In genomic region chr5:33934877-33935276, GRCm38 (mm10) we compare ENCODE assay signal across 8 mouse cellular contexts. TPM values are rescaled to one million over a fixed set of nuclear protein-coding genes. Genes with fewer than 3 reads are reported as not detected.
DNase-seq lines count a peak whose midpoint lies in the region; ATAC-seq and TF ChIP-seq lines count a peak whose summit lies in the region.

No protein-coding gene starts in this region.

- DNase-seq in heart, postnatal 0 days (ENCODE audit: low spot score) = no peak
- no peak for DNase-seq in heart, adult 18-20 months
- DNase-seq in adrenal gland, postnatal 10 days = no peak
- DNase-seq in left cerebral cortex, postnatal 36 days (ENCODE audit: low spot score in 2 of 2) = no peak
- no peak for DNase-seq in cerebellum, adult 8-10 months

- peak overlapping the region; percentile 94; the same call in 1 of the 2 replicates for H3K9ac ChIP-seq in heart, postnatal 0 days (replicated peaks; ENCODE audit: low read depth, low read length)
- no peak overlapping the region for H3K9ac ChIP-seq in hindbrain, embryonic 15.5 days
- no peak overlapping the region for H3K9ac ChIP-seq in midbrain, embryonic 12.5 days (replicated peaks)

- no peak overlapping the region for H3K27ac ChIP-seq in heart, postnatal 0 days (ENCODE audit: low read depth)
- H3K27ac ChIP-seq in bone marrow macrophage, adult 2 months (ENCODE audit: insufficient read depth, low read depth, low read length) = no peak overlapping the region
- H3K27ac ChIP-seq in hindbrain, embryonic 15.5 days (replicated peaks) = no peak overlapping the region
- H3K27ac ChIP-seq in midbrain, embryonic 12.5 days (replicated peaks) = no peak overlapping the region

- ATAC-seq in heart, postnatal 0 days (ENCODE audit: insufficient read depth, low read depth) = no peak
- ATAC-seq in hindbrain, embryonic 15.5 days (ENCODE audit: low FRiP score, low read depth) = no peak
- no peak for ATAC-seq in midbrain, embryonic 12.5 days (ENCODE audit: low FRiP score, low read depth)

- H3K4me2 ChIP-seq in heart, postnatal 0 days (ENCODE audit: low read depth, low read length) = peak overlapping the region; percentile 79
- peak overlapping the region; percentile 63 for H3K4me2 ChIP-seq in hindbrain, embryonic 15.5 days
- peak overlapping the region; percentile 54 for H3K4me2 ChIP-seq in midbrain, embryonic 12.5 days (replicated peaks)

- TF ChIP-seq EP300 in heart, postnatal 0 days (IDR thresholded peaks at IDR 0.05; ENCODE audit: low read depth) = no peak

- 0 out of 2 replicates have a peak, but pooled peaks cover 1% of the 10 kb centered on the region for H3K9me3 ChIP-seq in heart, postnatal 0 days (replicated peaks; ENCODE audit: control insufficient read depth, low read length)
- H3K9me3 ChIP-seq in hindbrain, embryonic 15.5 days = no peaks in the 10 kb centered on the region
- 0 out of 2 replicates have a peak, but pooled peaks cover 3% of the 10 kb centered on the region for H3K9me3 ChIP-seq in midbrain, embryonic 12.5 days

- no peak for TF ChIP-seq CTCF in heart, postnatal 0 days (IDR thresholded peaks at IDR 0.05; ENCODE audit: low read depth)
- no peak for TF ChIP-seq CTCF in bone marrow macrophage, adult 2 months (IDR thresholded peaks at IDR 0.05; ENCODE audit: low read depth, low read length)

- 61% methylated on average over 7 of the region's 7 CpGs for WGBS in heart, postnatal 0 days
- 76% methylated on average over 7 of the region's 7 CpGs for WGBS in hindbrain, embryonic 15.5 days
- WGBS in midbrain, embryonic 12.5 days = 87% methylated on average over 7 of the region's 7 CpGs

- H3K36me3 ChIP-seq in heart, postnatal 0 days (replicated peaks; ENCODE audit: control insufficient read depth, insufficient read depth, low read length) = peaks cover 8% of the 10 kb centered on the region
- 0 out of 2 replicates have a peak, but pooled peaks cover 8% of the 10 kb centered on the region for H3K36me3 ChIP-seq in hindbrain, embryonic 15.5 days
- H3K36me3 ChIP-seq in midbrain, embryonic 12.5 days = peaks cover 15% of the 10 kb centered on the region

- H3K4me3 ChIP-seq in heart, postnatal 0 days (ENCODE audit: low read depth, low read length) = peak overlapping the region; percentile 98
- H3K4me3 ChIP-seq in bone marrow macrophage, adult 2 months (ENCODE audit: insufficient read depth, low read length) = peak overlapping the region; percentile 31
- peak overlapping the region; percentile 95 for H3K4me3 ChIP-seq in hindbrain, embryonic 15.5 days
- peak overlapping the region; percentile 87 for H3K4me3 ChIP-seq in midbrain, embryonic 12.5 days

- intact Hi-C loops in left cerebral cortex, postnatal 36 days (cut with DNase I) = loop anchor here (5.0 to 10.0 kb wide), 2 partner anchors 113 to 280 kb away; partner anchors contain the start of genes Nsd2, Slbp, Tacc3 and Tmem129

- H3K27me3 ChIP-seq in heart, postnatal 0 days (ENCODE audit: control insufficient read depth, insufficient read depth, low read length) = no peaks in the 10 kb centered on the region
- no peaks in the 10 kb centered on the region for H3K27me3 ChIP-seq in hindbrain, embryonic 15.5 days
- H3K27me3 ChIP-seq in midbrain, embryonic 12.5 days = no peaks in the 10 kb centered on the region

- no peak for TF ChIP-seq POLR2A in bone marrow macrophage, adult 2 months (IDR thresholded peaks at IDR 0.05; ENCODE audit: borderline replicate concordance, low read depth, low read length)

- peaks cover 20% of the 10 kb centered on the region for H3K4me1 ChIP-seq in heart, postnatal 0 days (ENCODE audit: control insufficient read depth, insufficient read depth)
- H3K4me1 ChIP-seq in bone marrow macrophage, adult 2 months (ENCODE audit: control insufficient read depth, insufficient read depth, low read length) = peaks cover 31% of the 10 kb centered on the region
- peaks cover 28% of the 10 kb centered on the region for H3K4me1 ChIP-seq in hindbrain, embryonic 15.5 days (replicated peaks)
- peaks cover 28% of the 10 kb centered on the region for H3K4me1 ChIP-seq in midbrain, embryonic 12.5 days

RNA-seq across cellular contexts. Expression of gene Nelfa, which starts 1.3 kb away (rescaled TPM):
- 16.1 and 20.6 TPM in 2 replicates for total RNA-seq in heart, postnatal 0 days (2014; rRNA removed; ENCODE audit: low replicate concordance)
- polyA plus RNA-seq in heart, postnatal 0 days (2015; fragmentation: Nextera tagmentation; extraction: Ambion mirVana) = 18.1 and 18.9 TPM in 2 replicates
- 1 to 10 TPM; 9.0 to 9.1 TPM for total RNA-seq in heart, adult 18-20 months (2021)
- 18.9 and 20.2 TPM in 2 replicates for polyA plus RNA-seq in bone marrow macrophage, adult 2 months (2012; ENCODE audit: insufficient read depth, insufficient read length, missing spikeins)
- polyA plus RNA-seq in hindbrain, embryonic 15.5 days (2015; fragmentation: Nextera tagmentation; extraction: Ambion mirVana) = 40.5 and 44.3 TPM in 2 replicates
- polyA plus RNA-seq in midbrain, embryonic 12.5 days (2016; fragmentation: Nextera tagmentation; extraction: Ambion mirVana) = 62.7 and 63.3 TPM in 2 replicates
- total RNA-seq in adrenal gland, postnatal 10 days (2021) = 10 to 100 TPM; 18.2 to 22.7 TPM
- 10 to 100 TPM; 17.9 to 20.9 TPM for total RNA-seq in left cerebral cortex, postnatal 36 days (2021)

RNA-seq across cellular contexts. Expression of gene Gm1673, which starts 48.4 kb away (rescaled TPM):
- total RNA-seq in heart, postnatal 0 days (2014; rRNA removed; ENCODE audit: low replicate concordance) = 5.6 and 40.2 TPM in 2 replicates
- polyA plus RNA-seq in heart, postnatal 0 days (2015; fragmentation: Nextera tagmentation; extraction: Ambion mirVana) = 37.3 and 40.8 TPM in 2 replicates
- total RNA-seq in heart, adult 18-20 months (2021) = 1 to 10 TPM; 3.3 to 4.0 TPM
- 14.0 and 21.6 TPM in 2 replicates for polyA plus RNA-seq in bone marrow macrophage, adult 2 months (2012; ENCODE audit: insufficient read depth, insufficient read length, missing spikeins)
- 598 and 652 TPM in 2 replicates for polyA plus RNA-seq in hindbrain, embryonic 15.5 days (2015; fragmentation: Nextera tagmentation; extraction: Ambion mirVana)
- 396 and 400 TPM in 2 replicates for polyA plus RNA-seq in midbrain, embryonic 12.5 days (2016; fragmentation: Nextera tagmentation; extraction: Ambion mirVana)
- 10 to 100 TPM; 18.2 to 23.6 TPM for total RNA-seq in adrenal gland, postnatal 10 days (2021)
- total RNA-seq in left cerebral cortex, postnatal 36 days (2021) = 10 to 100 TPM; 77.3 to 91.5 TPM

Comparison
In these comparisons a context has a peak if more than half of its experiments do, and no peak if none do; other contexts are left out.
1. H3K4me3 ChIP-seq: peak in every context shown above with its lines; median percentile 98 in heart, postnatal 0 days; 95 in hindbrain, embryonic 15.5 days; 87 in midbrain, embryonic 12.5 days; 31 in bone marrow macrophage, adult 2 months.